Mouse (Mus musculus) kidney, adult 2 months (tissue): ENCODE data around the gene Rgs9bp. TPM values are rescaled to one million over a fixed set of nuclear protein-coding genes. Genes with fewer than 3 reads are reported as not detected.
"Not testable (repeated sequence)": the region's sequence is repeated elsewhere in the genome, so short reads cannot be mapped to it uniquely, and the experiment has no call there.

Experiments
- DNase-seq: peaks from one replicate; pipeline ENCODE4 v3.0.0; 2021
- H3K27ac ChIP-seq: fragments of 200-500 bp; 2 replicates; pipeline ENCODE4 v1.5.1; 2012; ENCODE audit warnings: low read depth, low read length, control low read depth, inconsistent platforms; ENCODE audit not compliant: insufficient read depth
- H3K27me3 ChIP-seq: fragments of 200-500 bp; replicated peaks from 2 replicates; pipeline ENCODE4 v1.6.1; 2012; ENCODE audit warnings: mild to moderate bottlenecking, moderate library complexity, low read length, inconsistent platforms; ENCODE audit not compliant: control insufficient read depth, insufficient read depth
- H3K36me3 ChIP-seq: fragments of 200-500 bp; 2 replicates; pipeline ENCODE4 v1.6.1; 2012; ENCODE audit warnings: mild to moderate bottlenecking, moderate library complexity, low read length, inconsistent platforms; ENCODE audit not compliant: control insufficient read depth, insufficient read depth
- H3K4me1 ChIP-seq: fragments of 200-500 bp; 2 replicates; pipeline ENCODE4 v1.6.1; 2011; ENCODE audit warnings: low read length; ENCODE audit not compliant: control insufficient read depth, insufficient read depth
- H3K4me3 ChIP-seq: fragments of 200-500 bp; 2 replicates; pipeline ENCODE4 v1.5.1; 2011; ENCODE audit warnings: mild to moderate bottlenecking, low read depth, low read length, control low read depth; ENCODE audit not compliant: insufficient read depth
- CTCF ChIP-seq: fragments of 200-500 bp; conservative IDR thresholded peaks from 2 replicates; pipeline ENCODE4 v1.5.1; 2011; ENCODE audit warnings: low read depth, mild to moderate bottlenecking, control low read depth, low read length, moderate library complexity, mixed read lengths; ENCODE audit not compliant: insufficient read depth, insufficient read length
- POLR2A ChIP-seq: fragments of 200-500 bp; IDR thresholded peaks from one replicate; pipeline ENCODE4 v1.6.1; 2011; ENCODE audit warnings: low read depth, low read length, control low read depth
- WGBS: fragments of 180-500 bp; shearing (Covaris S2); methylation state at CpG from one replicate; pipeline ENCODE4 v1.1.7; 2018; 5-methylcytosine and 5-hydroxymethylcytosine counted together
- polyA plus RNA-seq: library from polyadenylated mRNA; depleted of rRNA; stranded (reverse); fragments of >200 nt; gene quantifications from 2 replicates; pipeline ENCODE4 v1.2.3, GENCODE M21; 2012

Gene Rgs9bp
- polyA plus RNA-seq, 1 experiment = 0.14 TPM

GRCm38 (mm10) chr7:35583476-35584025, 1.8 kb downstream of the Rgs9bp start:
- H3K4me3 ChIP-seq = no peak overlapping the region
- WGBS = 56% methylated on average over 11 of the region's 11 CpGs
- no peaks in the 10 kb centered on the region for H3K4me1 ChIP-seq
- TF ChIP-seq POLR2A (no peak), CTCF (no peak)
- H3K36me3 ChIP-seq = no peaks in the 10 kb centered on the region
- DNase-seq = no peak
- no peak overlapping the region for H3K27ac ChIP-seq
- no peaks in the 10 kb centered on the region for H3K27me3 ChIP-seq

DNA sequence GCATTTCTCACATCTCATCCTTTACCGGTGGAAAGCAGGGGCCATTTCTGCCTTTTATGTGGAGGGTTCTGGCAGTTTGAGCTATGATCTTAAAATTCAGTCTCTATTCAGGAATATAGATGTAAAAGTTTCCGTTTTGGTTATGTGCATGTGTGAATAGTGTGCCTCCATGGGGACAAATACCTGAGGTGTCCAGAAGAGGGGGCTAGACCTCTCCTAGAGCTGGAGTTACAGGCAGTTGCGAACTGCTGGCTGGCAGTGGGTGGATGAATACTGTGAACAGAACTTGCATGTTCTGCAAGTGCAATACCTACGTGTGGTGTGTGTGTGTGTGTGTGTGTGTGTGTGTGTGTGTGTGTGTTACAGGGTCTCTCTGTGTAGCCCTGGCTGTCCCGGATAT, 2.7 kb downstream of the Rgs9bp start:
- Histone ChIP-seq H3K4me3 (no peak overlapping the region), H3K27ac (no peak overlapping the region), H3K27me3 (no peaks in the 10 kb centered on the region), H3K4me1 (no peaks in the 10 kb centered on the region), H3K36me3 (no peaks in the 10 kb centered on the region)
- TF ChIP-seq CTCF = 0 out of 2 replicates have a peak, but pooled peaks have one; percentile 32
- no peak for TF ChIP-seq POLR2A
- 79% methylated on average over 5 of the region's 5 CpGs for WGBS
- no peak for DNase-seq

DNA sequence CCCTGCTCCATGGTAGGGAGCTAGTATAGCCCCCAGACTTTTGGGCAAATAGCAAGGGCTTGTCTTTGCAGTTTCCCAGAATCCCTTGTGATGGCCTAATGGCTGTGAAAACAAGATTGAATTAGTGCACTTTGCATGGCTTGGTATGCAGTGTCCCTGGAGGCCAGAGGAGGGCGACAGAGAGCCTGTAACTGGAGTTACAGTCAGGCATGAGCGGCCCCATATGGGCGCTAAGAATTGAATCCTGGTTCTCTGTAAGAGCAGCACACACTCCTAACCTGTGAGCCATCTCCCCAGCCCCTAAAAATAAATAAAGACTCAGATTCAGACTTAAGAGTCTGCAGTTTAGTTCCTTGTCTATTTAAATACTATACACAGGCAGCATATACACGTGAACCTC, 5.5 kb downstream of the Rgs9bp start:
- Histone ChIP-seq H3K4me1 (no peaks in the 10 kb centered on the region), H3K4me3 (no peak overlapping the region), H3K27me3 (no peaks in the 10 kb centered on the region; the same call in 1 of the 2 replicates), H3K36me3 (no peaks in the 10 kb centered on the region), H3K27ac (no peak overlapping the region)
- TF ChIP-seq CTCF (peak; percentile 82), POLR2A (no peak)
- WGBS = 40% methylated on average over 4 of the region's 4 CpGs
- peak; percentile 55 for DNase-seq

DNA sequence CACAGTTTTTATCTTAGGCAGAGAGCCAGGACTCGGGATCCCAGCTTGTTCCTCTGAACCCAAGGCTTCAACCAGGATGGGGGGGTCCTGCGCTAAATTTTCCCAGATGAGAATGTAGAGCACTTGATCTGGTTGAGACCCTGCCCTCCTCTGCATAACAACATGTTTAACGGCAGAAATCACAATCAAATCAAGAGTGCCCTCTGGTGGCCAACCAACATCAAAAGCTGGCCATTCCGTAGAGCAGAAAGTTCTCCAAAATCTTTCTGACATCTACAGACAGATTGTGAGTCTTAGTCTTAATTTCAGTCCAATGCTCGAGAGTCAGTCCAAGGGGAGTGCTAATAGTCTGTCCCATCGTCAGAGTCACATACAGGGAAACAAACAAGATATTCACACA, 14.5 kb downstream of the Rgs9bp start:
- 25% methylated on average over 6 of the region's 6 CpGs for WGBS
- not testable (repeated sequence) for H3K27ac ChIP-seq, H3K36me3 ChIP-seq, H3K4me1 ChIP-seq, H3K4me3 ChIP-seq, H3K27me3 ChIP-seq, DNase-seq

DNA sequence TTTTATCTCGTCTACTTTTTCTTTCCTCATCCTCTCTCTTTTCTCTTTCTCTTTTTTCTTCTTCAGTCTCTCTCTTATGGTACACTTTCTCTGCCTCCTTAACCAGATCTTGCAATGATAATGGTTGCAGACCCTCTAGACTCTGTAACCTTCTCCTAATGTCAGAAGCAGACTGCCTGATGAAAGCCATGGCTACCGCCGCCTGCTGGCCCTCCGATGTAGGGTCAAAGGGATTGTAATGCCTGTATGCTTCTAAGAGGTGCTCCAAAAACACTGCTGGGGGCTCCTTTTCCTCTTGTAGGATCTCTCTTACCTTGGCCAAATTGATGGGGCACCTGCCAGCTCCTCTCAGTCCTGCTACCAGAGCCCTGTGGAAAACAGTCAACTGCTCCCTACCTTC, 15.7 kb downstream of the Rgs9bp start:
- H3K4me1 ChIP-seq, H3K4me3 ChIP-seq, H3K36me3 ChIP-seq, H3K27me3 ChIP-seq, H3K27ac ChIP-seq, DNase-seq: not testable (repeated sequence)
- WGBS = 85% methylated on average over 4 of the region's 4 CpGs

DNA sequence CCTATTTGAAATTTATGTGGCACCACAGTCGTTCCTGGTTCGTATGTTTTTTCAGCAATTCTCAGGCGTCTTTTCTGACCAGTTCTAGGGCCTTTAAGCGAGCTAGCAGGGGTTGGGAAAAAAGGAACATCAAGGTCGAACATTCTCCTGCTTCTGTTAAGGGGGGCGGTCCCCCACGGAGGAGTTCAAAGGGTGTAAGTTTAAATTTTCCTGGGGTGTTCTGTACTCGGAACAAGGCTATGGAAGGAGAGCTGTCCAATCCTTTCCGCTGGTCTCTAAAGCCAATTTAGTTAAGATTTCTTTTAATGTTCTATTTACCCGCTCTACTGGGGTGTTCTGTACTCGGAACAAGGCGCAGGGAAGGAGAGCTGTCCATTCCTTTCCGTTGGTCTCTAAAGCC, 19.4 kb downstream of the Rgs9bp start:
- WGBS = 57% methylated on average over 13 of the region's 13 CpGs
- not testable (repeated sequence) for H3K36me3 ChIP-seq, H3K4me3 ChIP-seq, H3K27me3 ChIP-seq
- Histone ChIP-seq H3K27ac (peak overlapping the region; percentile 90), H3K4me1 (peaks cover 12% of the 10 kb centered on the region; the same call in 1 of the 2 replicates)
- peak; percentile 67 for DNase-seq

DNA sequence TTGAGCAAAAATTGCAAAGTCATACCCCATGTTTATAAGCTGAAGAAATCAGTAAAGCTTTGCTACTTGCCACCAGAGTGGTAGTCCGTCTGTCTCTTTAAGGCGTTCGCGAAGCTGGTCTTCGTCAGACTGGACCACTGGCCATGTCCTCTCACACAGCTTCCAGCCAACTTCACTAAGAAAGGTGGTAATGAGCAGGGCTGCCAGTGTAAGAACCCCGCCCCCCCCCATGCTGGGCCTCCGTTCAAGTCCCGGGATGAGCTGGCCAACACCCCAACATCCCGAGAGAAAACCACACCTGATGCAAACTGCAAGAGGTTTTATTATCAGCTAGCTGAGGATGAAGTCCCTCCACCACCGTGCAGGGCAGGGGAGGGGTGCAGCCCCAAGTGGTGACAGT, 20.5 kb downstream of the Rgs9bp start:
- H3K27me3 ChIP-seq, H3K4me3 ChIP-seq, DNase-seq, H3K36me3 ChIP-seq: not testable (repeated sequence)
- WGBS = 69% methylated on average over 10 of the region's 10 CpGs
- H3K4me1 ChIP-seq = peaks cover 12% of the 10 kb centered on the region; the same call in 1 of the 2 replicates
- peak overlapping the region; percentile 90 for H3K27ac ChIP-seq
